Mouse (Mus musculus) mouse trophoblast stem cell (cell line): ENCODE data around the gene Vars.
"Not testable (repeated sequence)": the region's sequence is repeated elsewhere in the genome, so short reads cannot be mapped to it uniquely, and the experiment has no call there.

Experiments used
- in situ Hi-C, 2 experiments: fragments of 300-500 bp; cut with MseI, MboI; formaldehyde crosslinking; loops; 2 replicates in 1 of 2; 3 replicates in 1 of 2; pipeline ENCODE4 v1.15.1; 2025

Vars gene

GRCm38 (mm10) chr17:34971694-34972068 is 29.1 kb upstream of the Vars start:
- in situ Hi-C loops = not testable (repeated sequence)

GRCm38 (mm10) chr17:34972069-34972749 is 28.6 kb upstream of the Vars start, which contains the start of the genes Hspa1a and Hspa1l:
Gene Hspa1a (minus strand): TSS chr17:34972156.
Gene Hspa1l (plus strand): TSS chr17:34972703.
- in situ Hi-C loops = not testable (repeated sequence)

- in situ Hi-C loops = no loop called here
Observed at GRCm38 (mm10) chr17:34975581-34976492, 24.9 kb upstream of the Vars start.

GRCm38 (mm10) chr17:34977000-34977399 is 23.8 kb upstream of the Vars start:
- in situ Hi-C loops = no loop called here

GRCm38 (mm10) chr17:34978239-34978638 is 22.5 kb upstream of the Vars start:
- in situ Hi-C loops = no loop called here

GRCm38 (mm10) chr17:34979631-34980030 is 21.2 kb upstream of the Vars start:
- in situ Hi-C loops = no loop called here

GRCm38 (mm10) chr17:34980655-34981054 is 20.1 kb upstream of the Vars start:
- in situ Hi-C loops = no loop called here

- in situ Hi-C loops = no loop called here
Observed at GRCm38 (mm10) chr17:34981690-34982180, 19.1 kb upstream of the Vars start, which contains the start of gene Lsm2. Gene Lsm2 (plus strand): TSS chr17:34981862.

- in situ Hi-C loops = no loop called here
Observed at GRCm38 (mm10) chr17:34982328-34982727, 18.5 kb upstream of the Vars start.

- in situ Hi-C loops = no loop called here
Observed at GRCm38 (mm10) chr17:34984218-34984617, 16.6 kb upstream of the Vars start.

GRCm38 (mm10) chr17:34994751-34995150 is 6.0 kb upstream of the Vars start:
- in situ Hi-C loops = no loop called here

GRCm38 (mm10) chr17:34995192-34995591 is 5.6 kb upstream of the Vars start:
- in situ Hi-C loops = not testable (repeated sequence)

- in situ Hi-C loops = not testable (repeated sequence)
Observed at GRCm38 (mm10) chr17:34995927-34996326, 4.9 kb upstream of the Vars start.

GRCm38 (mm10) chr17:34996411-34997141 is 4.2 kb upstream of the Vars start:
- in situ Hi-C loops = no loop called here

GRCm38 (mm10) chr17:34997142-34997483 is 3.7 kb upstream of the Vars start:
- in situ Hi-C loops = no loop called here

GRCm38 (mm10) chr17:34998526-34999430 is 2.0 kb upstream of the Vars start:
- in situ Hi-C loops = no loop called here

GRCm38 (mm10) chr17:34999871-35000716 is 693 bp upstream of the Vars start:
- in situ Hi-C loops = loop anchor here in 1 of 2 experiments (25.0 kb wide), 1 partner anchor 112 kb away; the partner anchor contains the start of genes Csnk2b, Gpank1, Ly6g5b and Ly6g5c

GRCm38 (mm10) chr17:35001452-35002152 is 815 bp downstream of the Vars start:
- in situ Hi-C loops = loop anchor here in 1 of 2 experiments (25.0 kb wide), 1 partner anchor 111 kb away; the partner anchor contains the start of genes Csnk2b, Gpank1, Ly6g5b and Ly6g5c
